Mouse (Mus musculus): ENCODE data around the gene Gm6040.

Gene Gm6040

GRCm38 (mm10) chr8:20921971-20922370, at the start of gene Gm6040:
TSS of gene Gm6040 (minus strand) at chr8:20922071.
- no peak for DNase-seq (ENCODE audit: low spot score)

GRCm38 (mm10) chr8:20964531-20964930, 42.7 kb upstream of the Gm6040 start:
- DNase-seq (ENCODE audit: low spot score), result no peak

- DNase-seq (ENCODE audit: low spot score), result no peak
These were observed 22.7 kb upstream of the Gm6040 start, which contains the start of gene AY761185 for GRCm38 (mm10) chr8:20944610-20945009. TSS of gene AY761185 (minus strand) at chr8:20944710.

- DNase-seq (ENCODE audit: low spot score), result no peak
These were observed 9.6 kb downstream of the Gm6040 start for GRCm38 (mm10) chr8:20912288-20912687.

- DNase-seq (ENCODE audit: low spot score), result no peak
These were observed 13.6 kb downstream of the Gm6040 start for GRCm38 (mm10) chr8:20908256-20908655.

- no peak for DNase-seq (ENCODE audit: low spot score)
These were observed 14.8 kb downstream of the Gm6040 start for GRCm38 (mm10) chr8:20907119-20907518.

- no peak for DNase-seq (ENCODE audit: low spot score)
These were observed 19.3 kb downstream of the Gm6040 start, which contains the start of gene Gm15056 for GRCm38 (mm10) chr8:20902527-20902926. TSS of gene Gm15056 (minus strand) at chr8:20902627.

- DNase-seq (ENCODE audit: low spot score), result no peak
These were observed 29.5 kb downstream of the Gm6040 start, which contains the start of gene Defb33 for GRCm38 (mm10) chr8:20892369-20892768. TSS of gene Defb33 (plus strand) at chr8:20892669.

GRCm38 (mm10) chr8:20874608-20875007, 47.3 kb downstream of the Gm6040 start:
- DNase-seq (ENCODE audit: low spot score), result no peak
